Mouse (Mus musculus) thymus, postnatal 36 days (tissue): ENCODE measurements around the gene Pgr15l.

Experiments used
- DNase-seq, 2 experiments: peaks; one replicate each; pipeline ENCODE4 v3.0.0; 2022; ENCODE audit warnings: mixed read lengths in 2 of 2

The Pgr15l gene

DNA sequence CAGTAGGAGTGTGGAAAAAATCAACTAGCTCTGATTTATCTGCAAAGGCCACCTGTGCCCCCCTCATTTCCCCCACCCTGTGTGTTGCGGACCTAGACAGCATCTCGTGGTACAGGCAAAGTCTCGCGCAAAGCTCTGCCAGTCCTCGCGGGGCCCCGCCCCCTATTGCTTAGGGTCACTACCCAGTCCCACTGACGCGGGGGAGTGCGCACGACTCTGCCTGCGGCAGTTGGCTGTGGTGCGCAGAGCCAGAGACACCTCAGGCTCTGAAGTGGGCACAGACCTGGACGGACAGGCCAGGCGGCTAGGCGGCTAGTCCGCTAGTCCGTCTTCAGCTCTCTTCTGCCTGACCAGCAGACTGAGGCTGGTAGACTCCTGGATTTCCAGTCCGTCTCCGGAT, at the start of gene Pgr15l:
TSS of gene Pgr15l (plus strand) at position 228 of the 400 bp plus-strand sequence.
- no peak for DNase-seq

DNA sequence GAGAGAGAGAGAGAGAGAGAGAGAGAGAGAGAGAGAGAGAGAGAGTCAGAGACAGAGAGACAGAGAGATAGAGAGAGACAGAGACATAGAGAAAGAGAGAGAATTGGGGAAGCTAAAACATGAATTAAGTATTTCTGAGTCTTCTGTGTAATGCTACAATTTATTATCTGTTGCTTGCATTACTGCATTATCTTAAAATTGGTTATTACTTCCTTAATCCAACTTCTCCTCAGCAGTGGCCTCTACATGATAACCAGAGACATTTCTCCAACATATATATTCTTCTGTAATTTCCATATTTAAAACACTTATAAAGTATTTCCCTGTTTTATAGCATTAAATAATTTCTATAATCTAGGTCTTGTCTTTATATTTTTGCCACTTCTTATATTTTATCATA, 44.9 kb upstream of the Pgr15l start:
- DNase-seq = no peak

DNA sequence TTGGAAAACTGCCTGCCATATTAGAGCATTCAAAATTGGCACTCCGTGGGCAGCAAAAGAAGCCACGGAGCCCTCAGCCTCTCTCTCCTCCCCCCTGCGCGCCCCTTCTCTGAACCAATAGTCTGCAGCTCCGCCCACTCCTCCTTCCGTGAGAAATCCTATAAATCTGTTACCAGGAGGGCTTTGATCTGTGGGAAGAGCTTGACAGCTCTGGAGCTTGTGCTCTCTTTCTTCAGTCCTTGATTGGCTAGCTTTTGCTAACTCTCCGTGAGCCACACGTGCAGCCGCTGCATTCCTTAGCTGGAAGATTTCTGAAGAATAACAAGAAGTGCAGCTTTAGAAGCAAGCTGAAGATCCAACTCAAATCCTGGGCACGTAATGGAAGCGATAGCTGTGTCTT, 2.6 kb upstream of the Pgr15l start:
- DNase-seq = no peak
